8 mouse cellular contexts compared by ENCODE assay signal in the genomic region with DNA sequence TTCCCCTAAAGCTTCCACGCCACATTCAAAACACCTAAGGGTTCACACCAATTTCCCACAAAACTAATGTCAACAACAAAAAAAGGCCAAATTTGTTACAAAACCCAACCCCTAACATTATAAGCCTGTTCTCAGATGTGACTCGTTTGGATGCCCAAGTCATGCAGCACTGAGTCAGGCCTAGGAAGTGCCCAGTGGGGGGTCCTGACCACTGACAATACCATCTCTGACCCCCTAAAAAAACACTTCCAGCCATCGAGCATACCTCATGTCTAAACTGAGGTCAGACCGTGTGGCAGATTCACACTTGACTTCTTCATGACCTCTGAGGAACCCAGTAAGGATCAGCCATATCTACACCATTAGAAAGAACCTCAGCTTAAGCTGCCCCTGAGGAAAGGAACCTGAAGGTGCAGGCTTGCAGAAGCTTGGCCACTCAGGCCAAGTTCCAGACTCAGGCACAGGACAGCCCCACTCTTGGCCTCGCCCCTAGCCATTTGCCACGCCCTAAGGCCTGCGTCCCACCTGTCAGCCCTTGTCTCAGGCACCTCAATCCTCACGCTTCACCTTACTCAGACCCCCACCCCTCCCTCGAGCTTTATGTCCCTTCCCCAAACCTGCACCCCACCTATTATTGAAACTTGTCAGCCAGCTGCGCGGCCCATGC. TPM values are rescaled to one million over a fixed set of nuclear protein-coding genes. Genes with fewer than 3 reads are reported as not detected.
DNase-seq lines count a peak whose midpoint lies in the region; ATAC-seq and TF ChIP-seq lines count a peak whose summit lies in the region.

No protein-coding gene starts in this region.

- no peak overlapping the region for H3K27ac ChIP-seq in kidney, embryonic 14.5 days (ENCODE audit: low read depth, low read length)
- H3K27ac ChIP-seq in bone marrow, adult 2 months (ENCODE audit: control insufficient read depth, insufficient read depth, low read depth, low read length, poor library complexity), result peak overlapping the region; percentile 30; the same call in 1 of the 2 replicates
- peak overlapping the region; percentile 76 for H3K27ac ChIP-seq in heart, embryonic 16.5 days (ENCODE audit: low read length)

- peak overlapping the region; percentile 46 for H3K4me2 ChIP-seq in kidney, embryonic 14.5 days (replicated peaks; ENCODE audit: low read depth, low read length)
- H3K4me2 ChIP-seq in heart, embryonic 16.5 days (ENCODE audit: low read depth, low read length), result peak overlapping the region; percentile 61

- no peaks in the 10 kb centered on the region for H3K27me3 ChIP-seq in kidney, embryonic 14.5 days (ENCODE audit: control insufficient read depth, insufficient read depth, low read length)
- no peaks in the 10 kb centered on the region for H3K27me3 ChIP-seq in heart, embryonic 16.5 days (ENCODE audit: control insufficient read depth, insufficient read depth, low read length)
- no peaks in the 10 kb centered on the region for H3K27me3 ChIP-seq in megakaryocyte, embryonic 14.5 days (replicated peaks)

- peaks cover 12% of the 10 kb centered on the region for H3K4me1 ChIP-seq in kidney, embryonic 14.5 days (ENCODE audit: control insufficient read depth, insufficient read depth, low read length)
- peaks cover 3% of the 10 kb centered on the region; the same call in 1 of the 2 replicates for H3K4me1 ChIP-seq in bone marrow, adult 2 months (ENCODE audit: control insufficient read depth, insufficient read depth, low read length)
- H3K4me1 ChIP-seq in heart, embryonic 16.5 days (ENCODE audit: control insufficient read depth, insufficient read depth, low read length), result peaks cover 10% of the 10 kb centered on the region
- H3K4me1 ChIP-seq in megakaryocyte, embryonic 14.5 days, result peaks cover 77% of the 10 kb centered on the region

- TF ChIP-seq CTCF in bone marrow, adult 2 months (IDR thresholded peaks at IDR 0.05; ENCODE audit: control insufficient read depth, insufficient read depth, low read length), result no peak

- DNase-seq in kidney, adult 9 months, result no peak
- no peak for DNase-seq in spleen, adult 12 weeks (ENCODE audit: low spot score)
- no peak for DNase-seq in Muller cell, postnatal 12 days (ENCODE audit: inconsistent ontology term)
- DNase-seq in kidney, postnatal 36 days, result no peak

- WGBS in kidney, embryonic 14.5 days, result 20% methylated on average over 11 of the region's 11 CpGs
- WGBS in bone marrow, adult 2 months, result 19% methylated on average over 11 of the region's 11 CpGs
- 23% methylated on average over 11 of the region's 11 CpGs for WGBS in heart, embryonic 16.5 days

- peak overlapping the region; percentile 81 for H3K4me3 ChIP-seq in kidney, embryonic 14.5 days (ENCODE audit: low read length)
- peak overlapping the region; percentile 77 for H3K4me3 ChIP-seq in bone marrow, adult 2 months (replicated peaks; ENCODE audit: control insufficient read depth, low read depth, low read length)
- peak overlapping the region; percentile 72 for H3K4me3 ChIP-seq in heart, embryonic 16.5 days (ENCODE audit: low read length)
- H3K4me3 ChIP-seq in megakaryocyte, embryonic 14.5 days (replicated peaks), result peak overlapping the region; percentile 97

- H3K9ac ChIP-seq in kidney, embryonic 14.5 days (ENCODE audit: low read depth, low read length), result peak overlapping the region; percentile 38
- H3K9ac ChIP-seq in heart, embryonic 16.5 days (ENCODE audit: low read length), result peak overlapping the region; percentile 47

- 0 out of 2 replicates have a peak, but pooled peaks cover 2% of the 10 kb centered on the region for H3K9me3 ChIP-seq in kidney, embryonic 14.5 days (ENCODE audit: control insufficient read depth, low read length)
- no peaks in the 10 kb centered on the region for H3K9me3 ChIP-seq in heart, embryonic 16.5 days (replicated peaks; ENCODE audit: control insufficient read depth, low read length)
- H3K9me3 ChIP-seq in megakaryocyte, embryonic 14.5 days, result peaks cover 18% of the 10 kb centered on the region

- no peak for TF ChIP-seq POLR2A in bone marrow, adult 2 months (IDR thresholded peaks at IDR 0.05; ENCODE audit: borderline replicate concordance, control insufficient read depth, low read depth, low read length)

- peak; percentile 77 for ATAC-seq in kidney, embryonic 14.5 days (ENCODE audit: low FRiP score, low TSS enrichment)
- ATAC-seq in heart, embryonic 16.5 days (replicated peaks; ENCODE audit: extremely low read depth, insufficient read depth, low FRiP score), result peak; percentile 28

- peaks cover 22% of the 10 kb centered on the region for H3K36me3 ChIP-seq in kidney, embryonic 14.5 days (ENCODE audit: control insufficient read depth, insufficient read depth, low read length)
- peaks cover 7% of the 10 kb centered on the region for H3K36me3 ChIP-seq in heart, embryonic 16.5 days (ENCODE audit: control insufficient read depth, insufficient read depth)
- H3K36me3 ChIP-seq in megakaryocyte, embryonic 14.5 days (replicated peaks; ENCODE audit: low read length), result peaks cover 66% of the 10 kb centered on the region

RNA-seq across cellular contexts. Expression of a gene that starts 0.7 kb away (rescaled TPM):
- 10.0 and 15.7 TPM in 2 replicates for polyA plus RNA-seq in kidney, embryonic 14.5 days (2014; fragmentation: Nextera tagmentation; extraction: Ambion mirVana)
- 6.6 TPM in 1 of 2 replicates, not detected in the other for polyA plus RNA-seq in bone marrow, adult 2 months (2011; ENCODE audit: insufficient read depth, insufficient read length, low replicate concordance, missing spikeins)
- 8.4 and 9.5 TPM in 2 replicates for polyA plus RNA-seq in heart, embryonic 16.5 days (2015; fragmentation: Nextera tagmentation; extraction: Ambion mirVana)
- polyA plus RNA-seq in megakaryocyte, embryonic 14.5 days (2012; ENCODE audit: insufficient read depth, low replicate concordance), result 1.4 TPM in 1 of 2 replicates, not detected in the other

RNA-seq across cellular contexts. Expression of a gene that starts 0.9 kb away (rescaled TPM):
- 9.1 and 11.5 TPM in 2 replicates for polyA plus RNA-seq in kidney, embryonic 14.5 days (2014; fragmentation: Nextera tagmentation; extraction: Ambion mirVana)
- 4.1 and 6.5 TPM in 2 replicates for polyA plus RNA-seq in bone marrow, adult 2 months (2011; ENCODE audit: insufficient read depth, insufficient read length, low replicate concordance, missing spikeins)
- 4.9 and 6.6 TPM in 2 replicates for polyA plus RNA-seq in heart, embryonic 16.5 days (2015; fragmentation: Nextera tagmentation; extraction: Ambion mirVana)
- polyA plus RNA-seq in megakaryocyte, embryonic 14.5 days (2012; ENCODE audit: insufficient read depth, low replicate concordance), result 196 and 533 TPM in 2 replicates

RNA-seq across cellular contexts. Expression of a gene that starts 51.3 kb away (rescaled TPM):
- polyA plus RNA-seq in kidney, embryonic 14.5 days (2014; fragmentation: Nextera tagmentation; extraction: Ambion mirVana), result 29.2 and 59.5 TPM in 2 replicates
- 26.5 and 27.1 TPM in 2 replicates for polyA plus RNA-seq in bone marrow, adult 2 months (2011; ENCODE audit: insufficient read depth, insufficient read length, low replicate concordance, missing spikeins)
- polyA plus RNA-seq in heart, embryonic 16.5 days (2015; fragmentation: Nextera tagmentation; extraction: Ambion mirVana), result 35.7 and 41.5 TPM in 2 replicates
- polyA plus RNA-seq in megakaryocyte, embryonic 14.5 days (2012; ENCODE audit: insufficient read depth, low replicate concordance), result 1.5 and 3.4 TPM in 2 replicates

Comparison
In these comparisons a context has a peak if more than half of its experiments do, and no peak if none do; other contexts are left out.
1. RNA of a gene that starts 0.9 kb away (polyA plus RNA-seq): 196 to 533 TPM in megakaryocyte, embryonic 14.5 days; 9.1 to 11.5 TPM in kidney, embryonic 14.5 days, 4.9 to 6.6 TPM in heart, embryonic 16.5 days and 4.1 to 6.5 TPM in bone marrow, adult 2 months; every median in the first group is over 10 times any median in the second.
2. Peak in every context shown above with its lines, with median percentiles within 50 percentile points of each other: H3K4me3 ChIP-seq.